Mouse (Mus musculus) gastrocnemius, postnatal 10 days (tissue): ENCODE data around the gene Myocd. TPM values are rescaled to one million over a fixed set of nuclear protein-coding genes. Genes with fewer than 3 reads are reported as not detected.

Experiments used
- DNase-seq: peaks from one replicate; pipeline ENCODE4 v3.0.0; 2021; ENCODE audit warnings: mixed read lengths
- total RNA-seq, 2 experiments: library from RNA; stranded (reverse); gene quantifications; 2 replicates each; pipeline ENCODE4 v1.2.3; 2021

Myocd gene
- total RNA-seq, 2 experiments from 2014 or later, result 1.5 to 1.6 TPM

DNA sequence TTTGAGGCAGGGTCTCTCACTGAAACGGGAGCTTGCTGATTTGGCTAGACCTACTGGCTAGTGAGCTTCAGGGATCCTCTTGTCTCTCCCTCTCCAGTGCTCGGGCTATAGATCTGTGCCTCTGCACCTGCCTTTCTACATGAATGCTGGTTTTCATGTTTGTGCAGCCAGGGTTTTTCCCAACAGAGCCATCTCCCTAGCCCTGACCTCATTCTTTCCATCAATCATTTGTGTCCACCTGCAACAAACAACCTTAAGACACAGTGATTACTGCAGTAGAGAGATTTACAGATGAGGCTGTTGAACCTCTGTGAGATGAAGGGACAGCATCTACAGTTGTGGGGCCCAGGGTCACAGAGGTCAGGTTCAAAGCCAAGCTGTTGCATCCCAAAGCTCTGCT, 56.0 kb downstream of the Myocd start:
- no peak for DNase-seq

DNA sequence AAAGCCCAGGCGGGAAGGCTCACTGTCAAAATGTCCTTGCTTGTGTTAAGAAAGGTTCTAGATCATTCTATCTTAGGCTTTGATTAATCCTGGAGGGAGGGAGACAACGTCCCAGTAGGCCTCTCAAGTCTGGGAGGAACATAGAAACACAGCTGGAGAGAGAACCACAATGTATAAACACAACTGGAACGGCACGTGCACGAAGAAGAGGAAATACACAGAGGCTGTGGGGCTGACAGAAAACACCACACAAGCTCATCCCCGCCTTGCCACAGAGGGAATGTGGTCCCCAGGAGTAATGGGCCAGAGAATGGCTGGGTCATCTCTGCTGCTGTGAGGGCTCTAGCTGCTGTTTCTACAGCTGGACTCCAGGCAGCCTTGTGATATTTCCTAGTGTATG, 58.1 kb downstream of the Myocd start:
- DNase-seq, result no peak

DNA sequence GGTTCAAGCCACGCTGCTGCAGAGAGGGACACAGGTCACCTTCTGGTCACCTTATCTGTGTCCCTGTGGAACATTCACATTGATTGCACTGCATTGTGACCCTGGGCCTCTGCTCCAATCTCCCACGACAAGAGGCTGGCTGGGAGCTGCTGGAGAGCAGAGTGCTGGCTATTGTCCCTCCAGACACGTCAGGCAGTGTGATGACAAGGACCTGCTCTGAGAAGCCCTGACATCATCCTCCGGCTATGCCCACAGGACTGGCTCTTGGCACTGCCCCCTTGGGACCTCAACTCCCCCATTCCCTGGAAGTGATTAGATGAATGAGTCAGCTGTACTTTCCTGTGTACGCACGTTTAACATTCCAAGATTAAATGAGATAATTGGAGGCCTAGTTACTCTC, 60.3 kb downstream of the Myocd start:
- no peak for DNase-seq

DNA sequence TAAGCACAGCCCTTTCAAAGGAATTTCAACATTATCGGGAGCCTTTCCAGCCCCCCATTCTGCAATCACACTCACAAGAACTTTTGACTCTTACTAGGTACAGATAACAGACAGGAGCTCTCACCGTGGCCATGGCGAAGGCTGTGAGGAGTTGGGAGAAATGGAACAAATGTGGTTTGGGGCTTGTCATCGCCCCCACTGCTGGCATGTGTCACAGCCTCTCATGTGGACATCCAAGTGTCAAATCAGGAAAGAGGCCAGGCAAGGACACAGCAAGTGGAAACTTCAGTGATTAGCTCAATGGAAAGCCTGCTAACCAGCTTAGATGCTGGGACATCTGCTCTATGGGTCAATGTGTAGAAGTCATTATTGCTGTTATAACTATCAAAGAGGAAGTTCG, 64.5 kb downstream of the Myocd start:
- no peak for DNase-seq

DNA sequence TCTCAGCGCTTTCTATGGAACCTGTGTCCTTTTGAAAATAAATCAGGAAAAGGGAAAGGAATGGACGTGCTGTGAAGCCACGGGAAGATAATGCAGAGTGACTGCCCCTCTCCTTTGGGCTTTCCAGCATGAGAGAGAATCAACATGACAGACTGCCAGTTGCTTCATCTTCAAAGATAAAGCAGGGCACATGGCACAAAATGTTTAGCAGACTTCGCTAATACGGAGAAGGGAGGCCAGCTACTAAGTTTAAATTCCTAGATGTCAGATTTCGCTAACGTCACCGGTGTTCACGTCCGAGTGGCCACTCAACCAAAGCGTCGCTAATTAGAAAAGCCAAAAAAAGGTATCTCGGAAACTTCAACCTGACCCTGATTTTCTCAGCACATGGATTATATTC, 65.1 kb downstream of the Myocd start:
- no peak for DNase-seq

DNA sequence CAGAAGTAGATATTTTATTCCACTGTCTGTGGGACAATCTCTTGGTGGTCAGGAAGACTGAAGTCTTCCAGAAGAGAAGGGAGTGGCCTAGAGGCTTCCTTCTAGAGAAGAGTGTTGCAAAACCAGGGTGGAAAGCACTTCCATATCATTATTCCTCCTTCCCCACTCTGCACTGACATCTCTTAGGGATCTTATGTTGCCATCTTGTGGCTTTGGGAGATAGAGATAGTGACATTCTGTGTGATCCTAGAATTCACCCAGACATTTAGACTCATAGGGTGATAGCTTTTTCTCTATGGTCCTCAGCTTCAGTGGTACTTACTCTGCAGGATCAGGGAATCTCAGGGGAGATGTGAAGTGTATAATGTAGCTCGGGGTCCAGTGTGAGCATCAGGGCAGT, 66.8 kb downstream of the Myocd start:
- no peak for DNase-seq

DNA sequence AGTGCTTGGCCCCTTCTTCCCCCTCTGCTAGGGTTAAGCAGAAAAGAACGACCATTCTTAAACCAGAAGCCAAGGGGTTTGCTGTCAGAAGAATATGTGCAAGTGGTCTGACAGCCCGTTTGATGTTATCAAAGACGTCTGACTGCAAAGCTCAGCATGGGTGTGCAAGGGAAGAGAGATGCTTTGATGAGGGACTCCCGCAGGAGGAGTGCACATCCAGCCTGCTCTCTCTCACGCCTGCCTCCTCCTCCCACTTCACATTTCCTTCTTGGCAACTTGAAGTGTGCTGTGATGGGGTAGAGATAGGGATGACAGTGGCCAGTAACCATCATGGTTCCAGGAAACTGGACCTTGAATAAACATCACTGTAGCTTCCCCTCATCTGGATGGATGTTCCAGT, 67.6 kb downstream of the Myocd start:
- DNase-seq, result no peak

DNA sequence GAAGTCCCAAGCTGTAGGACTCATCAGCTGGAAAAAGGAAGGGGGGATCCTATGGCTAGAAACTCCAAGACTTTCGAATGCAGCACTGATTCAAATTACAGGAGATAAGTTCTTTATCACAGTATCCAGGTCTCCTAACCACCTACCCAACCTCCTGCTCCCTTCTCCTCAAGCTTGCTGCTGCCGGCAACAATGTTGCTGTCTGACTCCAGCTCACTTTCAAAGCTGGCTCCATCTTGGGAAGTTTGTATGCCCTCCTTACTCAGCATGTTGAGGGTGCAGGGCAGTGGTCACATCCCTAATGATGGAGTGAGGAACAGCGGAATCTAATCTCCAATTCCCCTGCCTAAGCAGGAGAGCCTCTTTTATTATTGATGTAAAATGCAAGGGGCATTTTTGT, 71.8 kb downstream of the Myocd start:
- no peak for DNase-seq

DNA sequence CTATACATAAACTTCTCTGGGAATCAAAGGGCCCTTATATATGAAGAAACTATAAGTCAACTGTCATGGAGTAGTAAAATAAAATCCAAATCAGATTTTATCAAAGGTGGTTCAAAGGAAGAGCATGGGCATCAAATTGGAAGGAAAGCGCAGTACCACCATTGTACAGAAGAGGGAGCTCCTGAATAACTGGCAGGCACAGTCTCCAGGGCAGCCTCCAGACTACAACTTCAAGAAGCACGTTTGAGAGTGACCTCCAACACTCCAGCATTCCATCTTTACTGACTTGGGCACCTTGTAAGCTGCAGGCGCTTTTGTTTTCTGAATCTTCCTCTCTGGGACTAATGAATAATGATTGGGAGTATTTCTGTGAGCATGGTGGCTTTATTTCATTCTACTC, 72.5 kb downstream of the Myocd start:
- DNase-seq, result peak; percentile 64

DNA sequence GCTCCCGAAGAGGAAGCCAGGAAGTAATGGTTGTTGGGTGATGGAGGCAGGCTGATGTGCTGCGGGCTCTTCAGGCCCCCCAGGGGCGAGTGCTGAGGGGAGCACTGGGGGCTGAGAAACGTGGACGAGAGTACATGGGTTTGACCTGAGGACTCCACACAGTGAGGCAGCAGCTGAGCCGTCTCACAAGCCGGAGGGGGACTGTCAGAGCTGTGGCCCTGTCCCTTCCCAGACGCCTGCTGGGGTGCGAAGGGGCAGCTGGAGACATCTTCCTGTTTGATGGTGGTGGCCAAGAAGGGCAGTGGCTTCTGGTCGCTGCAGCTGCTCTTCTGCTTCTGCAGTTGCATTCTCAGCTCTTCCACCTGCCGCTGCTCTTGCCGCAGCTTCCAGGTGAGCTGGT, 82.8 kb downstream of the Myocd start:
- DNase-seq, result no peak

DNA sequence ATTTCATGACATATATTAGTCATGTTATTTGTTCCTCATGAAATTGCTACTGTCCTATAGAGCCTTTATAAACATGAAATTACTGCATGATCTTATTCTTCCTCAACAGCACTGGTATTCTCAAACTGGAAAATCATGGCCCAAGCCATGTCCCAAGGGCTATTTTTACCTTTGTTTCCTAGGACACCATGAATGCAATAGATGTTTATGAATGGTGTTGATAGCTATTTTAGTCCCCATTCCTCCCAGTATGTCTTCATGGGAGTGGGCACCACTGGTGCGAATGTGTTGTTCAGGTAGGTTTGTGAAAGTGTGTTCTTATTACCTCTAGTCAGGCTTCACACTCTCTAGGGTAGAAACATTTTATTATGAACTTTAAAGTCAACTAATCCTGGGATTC, 84.7 kb downstream of the Myocd start:
- no peak for DNase-seq

DNA sequence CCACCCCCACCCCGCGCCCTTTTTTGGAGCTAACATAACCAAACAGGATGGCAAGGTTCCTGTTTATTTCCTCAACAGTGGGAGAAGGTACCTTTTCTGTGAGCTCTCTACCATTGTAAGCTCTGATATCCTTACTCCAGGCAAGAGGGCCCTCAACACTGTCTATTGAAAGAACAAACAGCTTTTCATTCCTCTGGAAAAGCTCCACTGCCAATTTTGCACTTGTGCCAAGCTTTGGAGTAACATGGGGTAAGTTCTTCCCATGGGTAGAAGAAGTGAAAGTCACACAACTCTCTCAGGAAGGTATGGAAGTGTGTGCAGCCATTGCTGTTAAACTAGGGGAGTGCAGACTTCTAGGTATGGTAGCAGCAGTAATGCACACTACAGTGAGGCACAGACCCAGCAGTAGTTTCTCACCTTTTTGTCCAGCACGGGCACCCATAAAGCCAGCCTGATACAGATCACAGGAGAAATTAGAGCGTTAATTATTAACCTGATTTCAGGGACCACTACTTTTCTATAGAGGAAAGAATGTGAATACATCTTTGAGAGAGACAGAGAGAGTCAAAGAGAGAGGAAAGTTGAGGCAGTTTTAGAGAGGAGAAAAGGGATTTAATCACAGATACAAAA, 99.6 kb downstream of the Myocd start:
- DNase-seq, result no peak

DNA sequence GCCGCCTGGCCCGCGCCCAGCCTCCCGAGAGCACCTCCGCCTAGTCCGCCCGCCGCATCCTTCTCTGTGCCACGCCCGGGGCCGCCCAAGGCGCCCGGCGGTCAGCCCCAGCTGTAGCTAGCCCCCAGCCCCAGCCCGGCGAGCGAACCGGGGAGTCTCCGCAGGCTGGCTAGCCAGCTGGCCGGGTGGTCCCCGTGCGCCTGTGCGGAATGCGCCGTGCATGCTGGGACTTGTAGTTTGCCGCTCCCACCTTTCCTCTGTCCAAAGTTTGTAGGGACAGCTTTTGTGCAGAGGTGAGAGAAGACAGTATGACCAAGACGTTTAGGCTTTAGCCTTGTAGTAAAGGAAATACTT, 107.0 kb downstream of the Myocd start, which contains the start of gene Arhgap44:
TSS of gene Arhgap44 (minus strand) at position 195 of the 354 bp plus-strand sequence.
- DNase-seq, result peak; percentile 74

DNA sequence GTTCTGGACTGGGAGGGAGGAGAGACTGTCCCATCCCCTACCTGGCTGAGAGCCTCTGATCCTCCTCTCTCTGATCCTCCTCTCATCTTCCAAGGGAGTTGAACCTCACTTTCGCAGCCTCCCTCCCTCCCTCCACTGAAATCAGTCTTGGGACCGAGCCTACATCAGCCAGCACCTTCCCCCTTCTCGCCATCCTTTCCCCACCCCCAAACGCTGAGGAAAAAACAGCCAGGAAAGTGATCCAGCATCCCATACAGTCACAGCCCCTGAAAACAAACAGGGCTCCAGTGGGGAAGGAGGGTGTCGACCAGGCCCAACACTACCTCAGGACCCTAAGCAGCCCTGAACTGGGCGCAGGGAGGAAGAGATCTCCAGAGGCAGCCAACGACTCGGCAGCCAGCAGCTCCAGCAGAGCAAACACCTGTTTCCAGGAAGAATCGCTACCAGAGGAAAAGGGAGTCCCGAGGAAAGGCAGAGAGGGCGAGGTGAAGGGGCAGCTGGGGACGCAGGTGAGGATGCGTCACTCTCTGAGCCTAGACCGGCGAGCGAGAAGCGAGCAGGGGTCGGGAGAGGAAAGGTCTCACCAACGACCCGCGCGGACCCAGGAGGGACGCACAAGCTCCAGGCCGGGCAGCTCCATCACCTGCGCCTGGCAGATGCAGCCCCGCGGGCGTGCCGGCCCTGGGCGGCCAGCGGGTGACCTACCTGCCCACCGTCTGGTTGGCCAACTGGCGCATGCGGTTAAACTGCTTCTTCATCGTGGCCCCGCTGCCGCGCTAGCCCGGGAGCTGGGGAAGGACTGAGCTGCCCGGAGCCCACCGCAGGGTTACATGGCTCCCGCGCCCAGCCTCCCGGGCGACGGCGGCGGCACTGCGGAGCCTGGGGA, 107.7 kb downstream of the Myocd start:
- no peak for DNase-seq

DNA sequence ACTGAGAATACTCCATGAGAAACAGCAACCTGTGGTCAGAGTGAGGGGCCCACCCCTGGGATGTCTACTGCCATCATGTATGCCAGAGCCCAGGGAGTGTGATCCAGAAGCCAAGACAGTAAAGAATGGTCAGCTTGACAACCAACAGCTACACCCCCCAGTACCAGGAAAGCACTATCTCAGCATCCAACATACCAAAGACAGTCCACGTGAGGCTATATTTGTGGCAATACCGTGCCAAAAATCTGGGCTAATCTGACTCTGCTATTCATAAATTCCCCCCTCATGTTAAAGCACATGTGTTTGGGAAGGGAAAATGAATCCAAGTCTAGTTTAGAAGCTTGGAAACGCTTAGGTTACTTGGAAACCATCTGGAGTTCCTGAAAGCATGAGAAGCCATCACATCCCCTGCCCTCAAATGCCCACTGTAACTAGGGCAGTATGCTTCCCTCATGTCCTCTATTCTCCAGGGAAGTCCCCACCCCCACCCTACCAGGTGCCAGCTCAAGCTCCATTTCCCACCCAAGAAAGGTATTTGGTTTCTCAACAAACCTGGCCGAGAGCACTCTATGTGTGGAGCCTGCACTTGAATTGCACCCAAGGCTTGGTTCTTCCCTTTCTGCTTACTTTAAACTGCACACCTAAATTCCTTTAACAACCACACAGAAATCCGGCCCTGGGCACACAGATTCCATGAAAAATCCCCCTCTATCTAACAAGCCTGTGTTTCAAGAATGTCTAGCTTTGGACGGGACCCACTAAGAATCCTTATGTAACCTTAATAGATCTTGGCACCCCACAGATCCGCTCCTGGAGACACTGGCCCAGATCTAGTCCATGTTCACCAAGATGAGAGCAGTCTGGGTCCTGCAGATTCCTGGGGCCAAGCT, 108.6 kb downstream of the Myocd start:
- DNase-seq, result no peak

DNA sequence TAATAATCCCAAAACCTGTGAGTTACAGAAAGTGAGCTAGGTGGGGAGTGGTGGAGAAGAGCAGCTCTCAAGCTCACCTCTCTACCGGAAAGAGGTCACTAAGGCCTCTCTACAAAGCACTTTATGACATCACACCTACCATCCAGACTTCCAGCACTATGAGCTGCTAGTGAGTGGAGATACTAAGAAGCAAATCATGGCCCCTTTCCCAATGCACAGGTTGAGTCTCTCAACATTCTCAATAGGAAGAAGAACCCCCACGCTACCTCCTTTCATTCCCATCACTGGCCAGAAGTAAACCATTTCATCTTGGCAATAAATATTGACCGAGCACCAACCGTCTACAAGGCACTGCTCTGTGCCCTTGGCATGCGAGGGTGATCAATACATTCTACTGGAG, 110.0 kb downstream of the Myocd start, which contains the start of gene 1700086D15Rik:
TSS of gene 1700086D15Rik (minus strand) at position 101 of the 400 bp plus-strand sequence.
- no peak for DNase-seq

DNA sequence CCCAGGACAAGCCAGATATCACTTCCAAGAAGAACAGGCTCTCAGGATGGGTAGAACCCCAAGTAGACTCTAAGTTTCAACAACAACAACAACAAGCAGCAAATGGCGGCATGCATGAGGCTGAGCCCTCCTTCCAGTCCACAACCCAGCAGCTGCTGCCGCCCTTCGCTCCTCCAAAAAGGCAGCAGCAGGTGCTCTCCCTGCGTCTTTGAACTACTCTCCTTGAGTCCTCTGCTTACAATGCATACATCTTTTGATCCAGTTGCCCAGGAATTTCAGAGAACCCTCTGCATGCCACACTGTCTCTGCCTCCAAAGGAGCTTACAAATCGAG, 111.2 kb downstream of the Myocd start:
- no peak for DNase-seq

DNA sequence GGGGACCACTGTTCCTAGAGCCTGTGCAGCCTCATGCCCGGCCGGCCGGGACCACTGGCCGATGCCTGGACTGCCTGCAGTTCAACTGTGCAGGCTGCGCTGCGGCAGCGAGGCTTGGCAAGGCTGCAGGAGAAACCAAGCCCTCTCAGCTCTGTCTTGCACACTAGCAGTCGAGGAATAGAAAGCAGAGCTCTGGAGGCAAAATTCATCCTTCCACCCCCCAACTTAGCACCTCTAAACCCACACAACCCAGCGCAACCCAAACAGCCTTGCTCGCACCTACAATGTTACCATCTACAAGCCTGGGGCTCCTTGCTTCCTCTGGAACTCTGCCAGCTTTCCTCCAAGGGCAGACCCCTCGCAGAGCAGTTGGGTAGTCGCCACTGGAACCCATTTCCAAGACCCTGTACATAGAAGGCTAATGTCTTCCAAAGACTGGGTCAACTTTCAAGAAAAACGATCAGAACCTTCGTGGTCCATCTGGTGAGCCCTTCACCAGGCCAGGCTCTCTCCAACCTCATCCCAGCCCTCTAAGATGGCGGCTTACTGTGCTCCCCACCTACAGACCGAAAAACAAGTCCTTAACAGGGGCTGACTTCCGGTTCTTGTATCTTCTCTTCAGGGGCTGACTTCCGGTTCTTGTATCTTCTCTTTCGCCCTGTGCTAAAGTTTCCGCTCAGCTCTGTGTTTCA, 111.7 kb downstream of the Myocd start:
- no peak for DNase-seq

DNA sequence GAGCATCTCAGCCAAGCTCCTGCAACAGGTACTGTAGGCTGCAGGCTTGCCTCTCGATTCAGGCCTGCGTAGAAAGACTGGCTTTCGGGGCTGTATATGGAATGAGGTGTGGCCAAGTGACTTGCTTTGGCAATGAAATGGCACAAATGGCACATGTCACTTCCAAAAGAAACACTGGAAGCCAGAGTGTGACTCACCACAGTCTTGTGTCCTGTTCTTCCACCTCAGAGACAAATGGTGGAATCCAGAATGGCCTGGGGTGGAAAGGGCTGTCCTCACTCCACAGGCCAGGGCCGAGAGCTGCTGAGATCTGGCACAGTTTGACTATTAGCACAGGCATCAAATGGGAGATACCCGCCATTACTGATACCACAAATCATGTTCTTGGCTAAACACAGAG, 116.8 kb downstream of the Myocd start:
- no peak for DNase-seq

DNA sequence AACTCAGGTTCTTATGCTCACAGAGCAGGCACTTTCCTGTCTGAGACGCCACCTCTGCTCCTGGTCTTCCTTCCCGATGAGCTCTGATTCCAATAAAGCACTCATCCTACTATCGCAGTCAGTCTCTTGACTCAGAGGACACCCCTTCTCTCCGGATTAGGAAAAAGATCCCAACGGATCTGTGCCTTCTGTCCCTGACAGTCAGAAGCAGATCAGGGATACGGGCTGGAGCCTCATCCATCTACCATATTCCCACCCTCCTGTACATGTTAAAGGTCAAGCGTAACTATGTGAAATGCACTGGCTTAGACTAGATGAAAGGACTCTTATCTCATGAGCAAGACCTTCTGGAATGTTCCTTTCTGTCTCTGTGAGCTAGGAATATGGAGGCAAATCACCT, 121.3 kb downstream of the Myocd start:
- no peak for DNase-seq

DNA sequence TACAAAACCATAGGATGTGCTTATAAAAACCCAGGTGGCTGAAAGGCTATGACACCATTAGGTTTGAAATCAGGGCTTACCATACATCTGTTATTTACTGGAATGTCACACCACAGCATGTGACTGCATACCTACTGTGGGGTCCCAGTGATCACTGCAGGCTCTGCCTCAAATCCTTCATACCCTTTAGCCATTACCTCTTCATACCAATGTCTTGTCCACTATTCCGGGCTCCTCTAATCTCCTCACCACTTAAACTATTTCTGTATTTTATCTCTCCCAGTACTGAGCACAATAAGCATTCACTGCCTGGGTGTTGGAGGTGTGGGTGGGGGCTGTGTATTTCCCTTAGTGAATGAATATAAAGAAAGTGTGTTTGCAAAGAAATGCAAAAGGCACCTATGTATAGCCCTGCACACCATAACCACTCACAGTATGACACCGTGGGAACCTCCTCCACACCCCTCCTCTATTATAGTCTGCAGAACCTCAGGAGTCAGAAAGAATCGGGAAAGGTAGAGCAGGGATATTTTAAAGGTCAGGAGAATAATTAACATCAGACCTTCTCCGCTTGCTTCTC, 126.9 kb downstream of the Myocd start:
- no peak for DNase-seq

DNA sequence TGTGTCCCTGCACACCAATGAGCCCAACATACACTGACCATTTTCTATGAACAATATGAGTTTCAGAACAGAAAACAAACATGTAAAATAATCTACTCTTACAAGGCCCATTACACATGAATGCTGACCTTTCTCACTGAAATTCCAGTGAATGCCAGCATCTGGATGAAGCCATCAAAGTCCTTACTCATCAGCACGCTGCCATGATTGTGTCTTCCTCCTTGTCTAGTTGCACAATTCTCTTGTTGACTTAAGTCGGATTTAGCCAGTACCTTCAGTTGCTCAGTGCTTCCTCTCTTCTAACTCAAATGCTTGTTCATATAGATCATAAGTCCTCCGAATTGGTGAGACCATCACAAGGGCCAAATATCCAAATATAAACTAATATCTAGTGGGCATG, 130.8 kb downstream of the Myocd start:
- no peak for DNase-seq
